Mouse (Mus musculus) ES-Bruce4 (cell line): ENCODE results near the gene Gm10037. TPM values are rescaled to one million over a fixed set of nuclear protein-coding genes. Genes with fewer than 3 reads are reported as not detected.
A peak's percentile ranks its signal among the peaks of the same experiment; 100 is the strongest.
"Not testable (repeated sequence)": the region's sequence is repeated elsewhere in the genome, so short reads cannot be mapped to it uniquely, and the experiment has no call there.

Experiments
- H3K27ac ChIP-seq: 2 replicates; pipeline ENCODE4 v1.5.1; 2012; ENCODE audit warnings: low read length, inconsistent platforms; ENCODE audit not compliant: insufficient read depth
- H3K27me3 ChIP-seq: 2 replicates; pipeline ENCODE4 v1.6.1; 2012; ENCODE audit warnings: mild to moderate bottlenecking, low read length, inconsistent platforms; ENCODE audit not compliant: control insufficient read depth, poor library complexity, insufficient read depth, severe bottlenecking
- H3K36me3 ChIP-seq: 2 replicates; pipeline ENCODE4 v1.6.1; 2012; ENCODE audit warnings: inconsistent platforms, mild to moderate bottlenecking, low read length, moderate library complexity; ENCODE audit not compliant: control insufficient read depth, poor library complexity, insufficient read depth, severe bottlenecking
- H3K4me1 ChIP-seq: one replicate; pipeline ENCODE4 v1.8.1; 2011; ENCODE audit warnings: low read length; ENCODE audit not compliant: control insufficient read depth, insufficient read depth
- H3K4me3 ChIP-seq: 2 replicates; pipeline ENCODE4 v1.5.1; 2011; ENCODE audit warnings: low read depth, mild to moderate bottlenecking, low read length
- H3K9ac ChIP-seq: 2 replicates; pipeline ENCODE4 v1.6.1; 2012; ENCODE audit warnings: low read depth, mild to moderate bottlenecking, inconsistent platforms; ENCODE audit not compliant: poor library complexity, severe bottlenecking
- H3K9me3 ChIP-seq: replicated peaks from 2 replicates; pipeline ENCODE4 v1.6.1; 2012; ENCODE audit warnings: mild to moderate bottlenecking, low read length, inconsistent platforms; ENCODE audit not compliant: control insufficient read depth, poor library complexity, insufficient read depth, severe bottlenecking
- CTCF ChIP-seq: IDR thresholded peaks from one replicate; pipeline ENCODE4 v1.8.1; 2011; ENCODE audit warnings: low read depth, low read length
- EP300 ChIP-seq: IDR thresholded peaks from 2 replicates; pipeline ENCODE4 v1.6.1; 2011; ENCODE audit warnings: low read depth, low read length; ENCODE audit not compliant: insufficient read depth
- POLR2A ChIP-seq: IDR thresholded peaks from one replicate; pipeline ENCODE4 v1.8.1; 2011; ENCODE audit warnings: low read length; ENCODE audit not compliant: insufficient read depth
- polyA plus RNA-seq: library from polyadenylated mRNA; stranded (reverse); fragments of >200 nt; gene quantifications from 2 replicates; pipeline ENCODE4 v1.2.4, GENCODE M21; 2011; ENCODE audit warnings: low read depth; ENCODE audit not compliant: missing spikeins, insufficient read depth, insufficient read length

Gene Gm10037
- 5.4 and 8.5 TPM in 2 replicates for polyA plus RNA-seq

DNA sequence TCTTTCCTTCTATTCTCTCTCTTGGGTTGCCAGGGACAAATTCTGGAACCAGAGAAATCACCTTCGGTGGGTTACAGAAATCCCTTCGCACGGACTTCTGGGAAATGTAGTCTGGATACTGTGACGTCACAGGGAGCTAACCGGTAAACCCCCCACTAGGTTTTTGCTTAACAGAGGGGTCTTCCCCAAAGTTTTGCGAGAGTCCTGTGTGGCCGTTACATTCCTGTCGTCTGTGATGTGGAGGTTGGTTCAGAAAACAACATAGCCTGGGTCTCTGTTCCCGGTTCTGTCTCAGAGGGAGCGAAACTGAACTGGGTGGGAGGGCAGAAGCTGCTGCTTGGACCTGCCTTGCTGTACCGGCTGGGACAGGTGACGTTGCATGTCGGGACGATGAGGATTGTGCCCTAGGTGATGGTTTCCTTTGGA is at the start of gene Gm10037:
TSS of gene Gm10037 (plus strand) at position 196 of the 426 bp plus-strand sequence.
- H3K36me3 ChIP-seq = peaks cover 2% of the 10 kb centered on the region
- peak within 1 kb of the TSS; percentile 92 for H3K4me3 ChIP-seq
- no peaks in the 10 kb centered on the region for H3K27me3 ChIP-seq
- H3K9me3 ChIP-seq = 0 out of 2 replicates have a peak, but pooled peaks cover 4% of the 10 kb centered on the region
- TF ChIP-seq EP300 = no peak
- TF ChIP-seq POLR2A = no peak
- TF ChIP-seq CTCF = no peak
- peak within 1 kb of the TSS; percentile 85 for H3K27ac ChIP-seq
- peak within 1 kb of the TSS; percentile 34 for H3K9ac ChIP-seq
- H3K4me1 ChIP-seq = no peaks in the 10 kb centered on the region

DNA sequence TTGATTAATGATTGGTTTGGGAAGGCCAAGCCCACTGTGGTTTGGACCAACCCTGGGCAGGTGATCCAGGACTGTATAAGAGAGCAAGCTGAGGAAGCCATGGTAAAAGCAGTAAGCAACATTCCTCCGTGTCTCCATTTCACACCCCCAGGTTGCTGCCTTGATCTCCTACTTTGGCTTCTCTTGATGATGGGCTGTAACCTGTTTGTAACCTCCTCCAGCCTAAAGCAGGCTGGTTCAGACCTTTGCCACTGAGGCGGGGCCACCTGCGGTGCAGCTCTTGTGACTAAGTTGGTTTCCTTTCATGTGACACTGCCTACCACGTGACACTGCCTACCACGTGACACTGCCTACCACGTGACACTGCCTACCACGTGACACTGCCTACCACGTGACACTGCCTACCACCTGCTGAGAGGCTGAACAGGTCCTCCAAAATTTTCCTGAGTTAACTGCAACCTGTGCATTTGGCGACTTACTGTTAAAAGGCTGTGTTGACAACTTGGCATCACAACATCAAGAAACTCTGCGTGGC is 38.9 kb upstream of the Gm10037 start:
- H3K4me3 ChIP-seq = no peak overlapping the region
- no peaks in the 10 kb centered on the region for H3K27me3 ChIP-seq
- no peaks in the 10 kb centered on the region for H3K4me1 ChIP-seq
- peaks cover 6% of the 10 kb centered on the region; the same call in 1 of the 2 replicates for H3K36me3 ChIP-seq
- TF ChIP-seq EP300 = peak; percentile 77; the same call in 1 of the 2 replicates
- TF ChIP-seq CTCF = no peak
- H3K27ac ChIP-seq = no peak overlapping the region
- H3K9ac ChIP-seq = no peak overlapping the region
- peaks cover 15% of the 10 kb centered on the region for H3K9me3 ChIP-seq

DNA sequence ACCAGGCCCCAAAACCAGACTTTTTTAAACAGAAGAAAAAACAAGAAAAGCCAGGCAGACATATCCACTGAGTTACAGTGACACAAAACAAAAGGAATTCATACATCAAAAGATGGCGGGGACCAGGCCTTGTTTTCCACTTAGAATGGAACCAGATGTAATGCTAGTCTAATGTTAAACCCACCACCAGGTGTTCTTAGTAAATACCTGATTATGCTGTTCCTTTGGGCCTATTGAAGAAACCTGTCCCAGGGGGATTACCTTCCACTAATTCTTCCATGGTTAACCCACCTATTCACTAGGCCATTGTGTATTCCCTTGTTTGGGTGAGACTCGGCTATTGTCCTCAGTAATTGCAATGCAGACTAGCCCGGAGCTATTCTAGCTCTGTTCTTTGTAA is 32.3 kb upstream of the Gm10037 start:
- Histone ChIP-seq H3K9me3 (no peaks in the 10 kb centered on the region), H3K36me3 (no peaks in the 10 kb centered on the region), H3K9ac (peak overlapping the region; percentile 68), H3K27ac (peak overlapping the region; percentile 98), H3K27me3 (no peaks in the 10 kb centered on the region), H3K4me3 (peak overlapping the region; percentile 91), H3K4me1 (peaks cover 7% of the 10 kb centered on the region)
- TF ChIP-seq POLR2A (no peak), EP300 (0 out of 2 replicates have a peak, but pooled peaks have one; percentile 55)

DNA sequence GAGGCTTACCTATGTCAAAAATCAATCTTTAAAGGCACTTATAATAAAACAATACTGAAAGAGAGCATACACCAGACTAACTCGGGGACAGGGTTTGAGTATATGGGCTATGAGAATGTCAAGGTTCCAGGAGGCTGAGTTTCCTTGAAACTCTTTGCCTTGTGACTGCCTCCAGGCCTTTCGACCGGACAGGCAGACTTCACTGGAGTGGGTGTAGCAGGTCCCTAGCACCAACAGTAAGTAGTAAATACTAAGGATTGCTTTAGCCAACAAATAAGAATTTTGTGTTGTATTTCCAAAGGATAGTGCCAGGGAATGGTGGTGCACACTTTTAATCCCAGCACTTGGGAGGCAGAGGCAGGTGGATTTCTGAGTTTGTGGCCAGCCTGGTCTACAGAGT is 31.8 kb upstream of the Gm10037 start:
- Histone ChIP-seq H3K27ac (peak overlapping the region; percentile 97), H3K4me3 (peak overlapping the region; percentile 66; the same call in 1 of the 2 replicates), H3K9ac (peak overlapping the region; percentile 12; the same call in 1 of the 2 replicates)
- TF ChIP-seq EP300 = peak; percentile 83; the same call in 1 of the 2 replicates
- not testable (repeated sequence) for H3K4me1 ChIP-seq, H3K9me3 ChIP-seq, H3K27me3 ChIP-seq, H3K36me3 ChIP-seq

DNA sequence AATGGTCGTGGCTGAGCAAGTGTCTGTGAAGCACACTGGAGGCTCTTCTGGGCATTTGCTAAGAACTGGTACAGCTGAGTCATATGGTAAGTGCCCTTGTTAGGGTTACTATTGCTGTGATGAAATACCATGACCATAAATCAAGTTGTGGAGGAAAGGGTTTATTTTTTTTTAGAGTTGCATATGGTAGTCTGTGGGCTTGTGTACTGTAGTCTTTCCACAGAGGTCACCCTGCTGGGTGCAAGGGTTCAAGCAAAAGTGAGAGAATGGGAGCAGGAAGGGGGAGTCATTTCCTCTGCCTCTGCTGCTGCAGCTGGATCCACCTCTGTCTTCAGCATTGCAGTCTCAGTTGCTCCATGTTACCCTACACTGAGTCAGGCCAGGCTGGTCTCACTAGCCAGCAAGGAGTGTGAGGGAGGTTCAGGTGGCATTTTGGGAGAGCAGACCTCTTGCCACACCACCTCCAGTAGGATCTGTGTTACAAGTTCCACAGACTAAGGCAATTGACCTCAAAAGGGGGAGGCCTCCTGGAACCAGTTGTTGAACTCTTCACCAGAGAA is 19.2 kb upstream of the Gm10037 start:
- H3K27ac ChIP-seq = no peak overlapping the region
- no peak for TF ChIP-seq EP300
- no peak for TF ChIP-seq POLR2A
- TF ChIP-seq CTCF = no peak
- H3K4me1 ChIP-seq = no peaks in the 10 kb centered on the region
- no peaks in the 10 kb centered on the region for H3K27me3 ChIP-seq
- no peak overlapping the region for H3K9ac ChIP-seq
- no peaks in the 10 kb centered on the region for H3K9me3 ChIP-seq
- H3K36me3 ChIP-seq = no peaks in the 10 kb centered on the region
- H3K4me3 ChIP-seq = no peak overlapping the region

DNA sequence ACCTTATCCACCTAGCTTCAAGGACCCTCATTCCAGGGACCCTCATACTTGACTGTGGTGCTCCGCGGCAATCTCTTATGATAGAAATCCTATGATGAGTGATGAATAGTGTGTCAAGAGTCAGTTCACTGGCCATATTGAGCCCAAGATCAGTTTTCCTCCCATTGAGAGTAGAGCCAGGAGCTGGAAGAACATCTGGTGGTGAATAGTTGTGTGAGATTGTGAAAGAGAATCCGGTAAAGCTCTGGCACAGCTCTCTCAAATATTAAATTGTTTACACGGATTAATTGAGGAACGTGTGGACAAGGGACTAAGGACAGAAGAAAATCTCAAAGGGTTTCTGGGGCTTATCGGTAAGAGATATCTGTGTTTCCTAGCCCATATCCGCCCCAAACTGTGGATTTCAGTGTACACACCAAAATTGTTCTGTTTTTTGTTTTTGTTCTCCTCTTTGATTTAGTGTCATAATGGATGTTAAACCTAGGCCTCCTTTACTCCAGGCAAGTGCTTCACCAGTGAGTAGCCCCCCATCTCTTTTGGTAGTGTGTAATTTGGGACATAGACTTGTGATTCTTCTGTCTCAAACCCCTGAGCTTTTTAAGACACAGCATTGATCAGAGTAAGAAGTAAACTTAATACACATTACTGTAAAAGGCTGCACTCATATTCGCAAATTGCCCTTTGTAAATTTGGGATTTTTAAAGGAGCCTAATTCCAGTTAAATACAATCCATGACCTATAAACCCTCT is 17.8 kb upstream of the Gm10037 start:
- H3K4me3 ChIP-seq = no peak overlapping the region
- TF ChIP-seq EP300 (no peak), CTCF (no peak)
- no peaks in the 10 kb centered on the region for H3K4me1 ChIP-seq

More for the DNA sequence above, 17.8 kb upstream of the Gm10037 start:
- 0 out of 2 replicates have a peak overlapping the region, but pooled peaks have one; percentile 54 for H3K9ac ChIP-seq
- no peaks in the 10 kb centered on the region for H3K36me3 ChIP-seq
- H3K27me3 ChIP-seq = no peaks in the 10 kb centered on the region
- H3K27ac ChIP-seq = no peak overlapping the region
- no peaks in the 10 kb centered on the region for H3K9me3 ChIP-seq
